Mouse (Mus musculus) kidney, adult 2 months (tissue): Measurements from ENCODE around the gene Camk2d. TPM values are rescaled to one million over a fixed set of nuclear protein-coding genes. Genes with fewer than 3 reads are reported as not detected.

ENCODE experiments used
- DNase-seq: peaks from one replicate; pipeline ENCODE4 v3.0.0; 2021
- H3K27ac ChIP-seq: fragments of 200-500 bp; 2 replicates; pipeline ENCODE4 v1.5.1; 2012; ENCODE audit warnings: low read depth, low read length, control low read depth, inconsistent platforms; ENCODE audit not compliant: insufficient read depth
- H3K27me3 ChIP-seq: fragments of 200-500 bp; replicated peaks from 2 replicates; pipeline ENCODE4 v1.6.1; 2012; ENCODE audit warnings: mild to moderate bottlenecking, moderate library complexity, low read length, inconsistent platforms; ENCODE audit not compliant: control insufficient read depth, insufficient read depth
- H3K36me3 ChIP-seq: fragments of 200-500 bp; 2 replicates; pipeline ENCODE4 v1.6.1; 2012; ENCODE audit warnings: mild to moderate bottlenecking, moderate library complexity, low read length, inconsistent platforms; ENCODE audit not compliant: control insufficient read depth, insufficient read depth
- H3K4me1 ChIP-seq: fragments of 200-500 bp; 2 replicates; pipeline ENCODE4 v1.6.1; 2011; ENCODE audit warnings: low read length; ENCODE audit not compliant: control insufficient read depth, insufficient read depth
- H3K4me3 ChIP-seq: fragments of 200-500 bp; 2 replicates; pipeline ENCODE4 v1.5.1; 2011; ENCODE audit warnings: mild to moderate bottlenecking, low read depth, low read length, control low read depth; ENCODE audit not compliant: insufficient read depth
- CTCF ChIP-seq: fragments of 200-500 bp; conservative IDR thresholded peaks from 2 replicates; pipeline ENCODE4 v1.5.1; 2011; ENCODE audit warnings: low read depth, mild to moderate bottlenecking, control low read depth, low read length, moderate library complexity, mixed read lengths; ENCODE audit not compliant: insufficient read depth, insufficient read length
- POLR2A ChIP-seq: fragments of 200-500 bp; IDR thresholded peaks from one replicate; pipeline ENCODE4 v1.6.1; 2011; ENCODE audit warnings: low read depth, low read length, control low read depth
- WGBS: fragments of 180-500 bp; shearing (Covaris S2); methylation state at CpG from one replicate; pipeline ENCODE4 v1.1.7; 2018; 5-methylcytosine and 5-hydroxymethylcytosine counted together
- polyA plus RNA-seq: library from polyadenylated mRNA; depleted of rRNA; stranded (reverse); fragments of >200 nt; gene quantifications from 2 replicates; pipeline ENCODE4 v1.2.3, GENCODE M21; 2012

Gene Camk2d
- polyA plus RNA-seq, 1 experiment = 37.9 TPM

DNA sequence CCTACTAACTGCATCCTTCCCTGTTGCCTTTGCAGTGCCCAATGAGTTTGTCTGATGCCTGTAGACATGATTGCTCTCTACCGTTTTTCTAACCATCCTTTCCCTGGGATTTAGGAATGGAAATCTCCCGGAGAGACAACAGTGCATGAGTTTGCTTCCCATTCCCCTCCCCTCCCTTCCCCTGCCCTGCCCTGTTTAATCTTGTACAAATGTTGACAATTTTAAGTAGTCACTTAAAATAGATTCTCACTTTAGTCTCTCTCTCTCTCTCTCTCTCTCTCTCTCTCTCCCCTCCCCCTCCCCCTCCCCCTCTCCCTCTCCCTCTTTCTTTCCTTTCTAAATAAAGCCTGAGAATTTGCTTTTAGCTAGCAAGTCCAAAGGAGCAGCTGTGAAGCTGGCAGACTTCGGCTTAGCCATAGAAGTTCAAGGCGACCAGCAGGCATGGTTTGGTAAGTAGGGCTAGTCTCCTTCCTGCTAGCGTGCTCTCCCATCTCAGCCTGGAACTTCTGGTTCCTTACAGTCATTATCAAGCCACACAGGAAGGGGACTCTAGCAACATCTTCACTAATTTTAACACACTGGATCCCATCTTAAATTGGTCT lies 184.0 kb downstream of the Camk2d start:
- no peak overlapping the region for H3K27ac ChIP-seq
- no peaks in the 10 kb centered on the region for H3K36me3 ChIP-seq
- no peaks in the 10 kb centered on the region for H3K27me3 ChIP-seq
- TF ChIP-seq POLR2A (no peak), CTCF (no peak)
- H3K4me1 ChIP-seq = no peaks in the 10 kb centered on the region
- DNase-seq = no peak
- WGBS = 83% methylated on average over 5 of the region's 5 CpGs
- H3K4me3 ChIP-seq = no peak overlapping the region

DNA sequence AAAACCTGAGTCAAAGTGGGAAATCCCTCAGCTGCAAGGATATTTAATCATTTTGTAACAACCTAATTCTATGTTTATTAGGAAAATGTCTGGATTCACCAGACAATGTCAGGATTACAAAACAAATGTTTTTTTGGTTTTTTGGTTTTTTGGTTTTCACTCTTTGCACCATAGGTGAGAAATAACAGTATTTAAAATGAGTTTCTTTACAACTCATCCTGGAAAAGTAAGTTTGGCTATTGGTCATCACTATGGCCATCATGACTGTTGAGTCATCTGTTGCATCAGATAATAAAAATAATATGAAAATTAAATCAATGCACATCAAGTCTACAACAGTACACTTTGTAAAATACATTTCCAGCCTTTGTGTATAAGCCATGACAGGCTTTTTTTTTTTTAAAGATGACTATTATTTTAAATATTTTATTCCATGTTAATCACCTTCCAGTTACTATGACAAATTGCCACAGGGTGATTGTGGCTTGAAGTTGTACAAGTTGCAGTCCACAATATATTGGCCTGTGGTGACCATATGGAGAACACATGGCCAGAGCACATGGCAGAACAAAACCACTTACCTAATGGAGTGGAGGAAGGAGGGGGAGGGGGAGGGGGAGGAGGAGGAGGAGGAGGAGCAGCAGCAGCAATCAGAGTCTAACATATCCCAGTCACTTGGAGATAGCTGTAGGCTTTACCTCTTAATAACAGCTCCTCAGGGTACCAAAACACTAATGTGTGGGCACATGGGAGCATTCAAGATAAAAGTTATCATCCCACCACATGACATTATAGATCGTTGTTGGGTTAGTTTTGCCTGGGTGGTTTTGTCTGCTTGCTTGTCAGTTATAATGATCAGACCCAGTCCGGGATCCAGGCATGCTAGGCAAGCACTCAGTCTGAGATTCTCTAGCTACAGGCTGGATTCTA lies 197.2 kb downstream of the Camk2d start:
- no peak overlapping the region for H3K4me3 ChIP-seq
- no peak for TF ChIP-seq CTCF
- TF ChIP-seq POLR2A = no peak

DNA sequence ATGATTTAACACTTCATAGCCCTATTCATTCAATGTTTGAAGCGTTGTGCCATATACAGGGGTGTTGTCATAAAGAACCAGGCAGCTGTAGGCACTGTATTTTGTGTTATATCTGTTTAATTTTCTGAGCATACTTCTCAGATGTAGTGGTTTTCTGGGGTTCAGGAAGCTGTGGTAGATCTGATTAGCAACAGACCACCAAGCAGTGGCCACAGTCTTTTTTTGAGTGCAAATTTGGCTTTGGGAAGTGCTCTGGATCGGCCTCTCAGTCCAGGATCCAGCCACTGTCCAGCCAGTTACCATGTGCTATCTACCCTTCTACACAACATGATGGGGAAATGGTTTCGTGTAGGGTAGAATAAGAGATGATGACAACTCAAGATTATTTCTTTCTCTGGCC lies 199.8 kb downstream of the Camk2d start:
- no peaks in the 10 kb centered on the region for H3K4me1 ChIP-seq
- WGBS = 97% methylated on average over 3 of the region's 3 CpGs
- H3K4me3 ChIP-seq = no peak overlapping the region
- peaks cover 7% of the 10 kb centered on the region for H3K36me3 ChIP-seq
- DNase-seq = no peak
- no peaks in the 10 kb centered on the region for H3K27me3 ChIP-seq
- H3K27ac ChIP-seq = no peak overlapping the region
- TF ChIP-seq POLR2A (no peak), CTCF (no peak)

More for the DNA sequence above, 197.2 kb downstream of the Camk2d start:
- Histone ChIP-seq H3K27ac (no peak overlapping the region), H3K27me3 (no peaks in the 10 kb centered on the region), H3K36me3 (peaks cover 7% of the 10 kb centered on the region), H3K4me1 (no peaks in the 10 kb centered on the region)
- WGBS = 90% methylated on average over 2 of the region's 2 CpGs
- DNase-seq = no peak

DNA sequence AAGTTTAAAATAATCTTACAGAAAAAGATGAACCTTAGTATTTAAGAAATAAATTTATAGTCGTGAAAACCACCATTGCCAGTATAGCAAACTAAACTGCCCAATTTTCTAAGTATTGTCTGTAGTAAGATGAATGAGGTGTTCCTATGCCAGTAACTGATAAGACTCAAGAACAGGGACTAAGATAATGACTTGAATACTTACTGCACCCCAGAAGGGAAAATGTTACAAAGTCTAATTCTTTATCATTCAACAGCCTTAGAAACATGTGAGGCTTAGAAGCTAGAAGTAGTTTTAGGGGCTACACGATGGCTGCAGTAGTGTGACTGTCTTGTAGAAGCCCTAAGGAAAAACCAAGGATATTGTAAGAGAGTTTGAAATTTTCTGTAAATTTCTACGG lies 200.9 kb downstream of the Camk2d start:
- no peak overlapping the region for H3K4me3 ChIP-seq
- H3K27ac ChIP-seq = no peak overlapping the region
- TF ChIP-seq POLR2A (no peak), CTCF (no peak)
- 97% methylated on average over 3 of the region's 3 CpGs for WGBS
- H3K27me3 ChIP-seq = no peaks in the 10 kb centered on the region
- DNase-seq = no peak
- no peaks in the 10 kb centered on the region for H3K4me1 ChIP-seq
- peaks cover 7% of the 10 kb centered on the region for H3K36me3 ChIP-seq

DNA sequence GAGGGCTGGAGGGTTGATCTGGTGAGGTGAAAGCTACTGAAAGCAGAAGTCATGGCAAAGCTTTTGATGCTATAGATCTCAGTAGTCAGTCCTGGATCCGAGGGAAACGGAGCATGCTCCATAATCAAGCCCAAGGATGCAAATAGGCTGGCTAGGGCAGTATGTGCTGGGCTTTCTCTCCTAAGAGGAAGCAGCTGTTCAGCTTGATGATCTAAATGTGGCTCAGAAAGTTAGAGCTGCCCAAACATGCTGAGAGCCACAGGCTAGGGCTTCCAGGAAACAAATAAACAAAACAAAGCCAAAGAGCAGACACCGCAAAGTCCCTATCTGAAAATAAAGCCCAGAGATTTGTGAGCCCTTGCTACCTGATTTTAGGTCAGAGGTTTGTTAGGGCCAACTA lies 201.7 kb downstream of the Camk2d start:
- no peak for DNase-seq
- TF ChIP-seq POLR2A (no peak), CTCF (no peak)
- Histone ChIP-seq H3K4me3 (no peak overlapping the region), H3K4me1 (no peaks in the 10 kb centered on the region), H3K27me3 (no peaks in the 10 kb centered on the region), H3K27ac (no peak overlapping the region), H3K36me3 (peaks cover 7% of the 10 kb centered on the region)
- WGBS = 93% methylated on average over 3 of the region's 3 CpGs

DNA sequence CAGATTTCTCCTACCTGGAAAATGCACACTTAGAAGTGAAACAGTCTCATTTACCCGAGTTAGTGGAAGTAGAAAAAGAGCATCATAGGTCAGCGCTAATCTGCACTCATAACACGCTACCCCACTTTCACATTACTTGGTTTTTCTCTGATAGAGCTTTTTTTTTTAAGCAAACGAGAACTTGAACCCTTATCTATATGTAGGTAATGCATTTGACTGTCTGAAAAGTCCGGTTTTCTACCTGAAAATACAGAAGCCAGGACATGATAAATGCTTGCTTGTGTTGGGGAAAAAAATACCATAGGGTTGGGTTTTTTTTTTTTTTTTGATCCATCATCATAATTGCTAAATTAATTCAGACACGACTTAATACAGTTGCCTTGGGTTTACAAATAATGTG lies 206.9 kb downstream of the Camk2d start:
- 94% methylated on average over 6 of the region's 6 CpGs for WGBS
- no peaks in the 10 kb centered on the region for H3K4me1 ChIP-seq
- H3K36me3 ChIP-seq = peaks cover 2% of the 10 kb centered on the region; the same call in 1 of the 2 replicates
- no peak for DNase-seq
- H3K4me3 ChIP-seq = no peak overlapping the region
- no peak overlapping the region for H3K27ac ChIP-seq
- TF ChIP-seq CTCF (no peak), POLR2A (no peak)
- H3K27me3 ChIP-seq = no peaks in the 10 kb centered on the region

DNA sequence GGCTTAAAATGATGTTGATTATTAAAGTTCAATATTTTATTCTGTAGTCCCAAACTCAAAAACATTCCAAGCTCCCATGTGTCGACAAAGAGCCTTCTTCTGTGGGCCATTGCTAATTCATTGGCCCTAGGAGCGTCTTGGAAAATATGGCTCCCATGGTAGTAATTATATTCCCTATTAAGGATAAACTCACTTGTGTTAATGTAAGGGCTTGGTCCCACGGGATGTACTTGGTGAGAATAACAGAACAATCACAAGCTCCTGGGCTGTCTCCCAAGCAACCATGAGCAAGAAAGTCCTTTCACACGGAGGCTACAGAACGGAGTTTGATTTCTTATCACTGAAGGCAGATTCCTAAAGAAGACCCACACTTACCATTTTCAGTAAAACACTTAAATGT lies 208.9 kb downstream of the Camk2d start:
- no peak for DNase-seq
- Histone ChIP-seq H3K27ac (no peak overlapping the region), H3K4me1 (no peaks in the 10 kb centered on the region), H3K4me3 (no peak overlapping the region), H3K36me3 (peaks cover 2% of the 10 kb centered on the region; the same call in 1 of the 2 replicates), H3K27me3 (no peaks in the 10 kb centered on the region; the same call in 1 of the 2 replicates)
- WGBS = 90% methylated on average over 5 of the region's 5 CpGs
- TF ChIP-seq CTCF = no peak
- no peak for TF ChIP-seq POLR2A
